Mouse (Mus musculus) thymus, adult 18-20 months (tissue): ENCODE results near the gene 4930523C07Rik.

Experiments used
- DNase-seq, 2 experiments: peaks; one replicate each; pipeline ENCODE4 v3.0.0; 2022; ENCODE audit warnings: mixed read lengths in 2 of 2

Gene 4930523C07Rik

DNA sequence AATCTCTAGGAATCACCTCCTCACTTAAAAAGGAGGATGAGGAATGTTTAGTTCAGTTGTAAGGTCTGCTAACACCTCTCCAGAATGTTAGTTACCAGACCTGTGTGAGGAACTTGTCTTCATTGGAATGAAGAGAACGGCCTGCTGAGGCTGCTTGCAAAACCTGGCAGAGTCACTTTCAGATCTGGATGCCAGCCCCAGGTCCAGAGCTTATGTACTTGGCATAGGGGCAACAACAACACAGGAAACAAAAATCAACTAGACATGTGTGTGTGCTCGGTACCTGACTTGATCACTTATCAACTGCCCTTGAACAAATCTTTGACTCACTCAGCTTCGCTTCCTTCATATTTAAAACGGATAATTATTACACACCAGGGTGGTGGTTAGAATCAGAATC, 2.6 kb downstream of the 4930523C07Rik start:
- no peak for DNase-seq

- no peak for DNase-seq
These were observed 3.3 kb downstream of the 4930523C07Rik start for GRCm38 (mm10) chr1:160047481-160047931.

- no peak for DNase-seq
These were observed 5.1 kb downstream of the 4930523C07Rik start for GRCm38 (mm10) chr1:160049131-160049880.

DNA sequence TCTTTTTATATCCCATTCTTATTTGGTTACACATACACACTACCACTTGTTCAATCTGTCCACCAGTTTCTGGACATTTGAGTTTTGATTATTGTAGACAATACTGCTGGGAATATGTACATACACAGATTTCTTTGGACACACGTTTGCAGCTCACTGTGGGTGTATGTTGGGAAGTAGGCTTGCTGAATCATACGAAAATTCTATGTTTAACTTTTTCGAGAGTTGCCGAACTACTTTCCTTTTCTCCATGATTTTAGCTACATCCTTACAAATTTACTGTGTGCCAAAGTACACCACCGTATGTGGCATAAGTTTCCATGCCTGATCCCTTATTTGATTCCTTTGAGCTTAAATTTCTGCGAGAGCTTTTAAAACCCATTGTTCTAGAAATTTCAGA, 6.7 kb downstream of the 4930523C07Rik start:
- no peak for DNase-seq

- DNase-seq = no peak
These were observed 8.6 kb downstream of the 4930523C07Rik start for GRCm38 (mm10) chr1:160052556-160053315.

GRCm38 (mm10) chr1:160053510-160054305, 9.5 kb downstream of the 4930523C07Rik start:
- no peak for DNase-seq

- DNase-seq = no peak
These were observed 10.3 kb downstream of the 4930523C07Rik start for GRCm38 (mm10) chr1:160054366-160055078.

- no peak for DNase-seq
These were observed 13.5 kb downstream of the 4930523C07Rik start for GRCm38 (mm10) chr1:160057657-160058056.

DNA sequence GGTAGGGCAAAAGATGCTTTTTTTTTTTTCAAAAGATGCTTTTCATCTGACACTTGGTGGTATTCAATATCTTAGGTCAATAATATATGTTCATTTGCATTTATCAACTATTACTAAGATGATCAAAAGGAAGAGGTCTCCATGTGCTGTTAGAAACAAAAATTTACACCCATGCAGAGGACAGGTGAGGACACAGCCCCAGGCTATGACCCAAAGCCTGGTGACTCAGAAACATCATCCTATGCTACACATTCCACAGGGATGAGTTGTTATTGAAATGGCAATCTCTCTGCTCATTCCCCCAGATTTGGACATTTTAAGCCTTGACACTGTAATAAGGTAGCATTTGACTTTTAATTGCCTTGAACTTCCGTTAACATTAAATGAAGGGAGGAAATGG, 15.7 kb downstream of the 4930523C07Rik start:
- DNase-seq = no peak

DNA sequence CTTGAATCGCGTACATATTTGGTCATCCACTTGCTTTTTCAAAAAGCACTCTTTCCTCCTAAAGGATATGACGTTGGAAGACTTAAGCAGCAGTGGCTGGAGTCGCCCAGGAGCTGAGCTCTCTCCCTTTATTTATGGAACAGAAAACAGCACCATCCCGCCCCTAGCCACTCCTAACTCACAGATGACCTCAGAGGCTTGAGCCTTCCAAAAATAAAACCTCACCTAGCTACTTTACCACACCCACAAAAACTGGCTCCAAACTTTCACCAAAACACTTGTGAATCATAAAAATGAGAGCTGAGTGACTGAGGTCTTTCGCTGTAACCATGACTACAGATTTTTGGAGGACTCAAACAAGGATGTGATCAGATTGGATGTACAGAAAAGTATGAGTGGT, 16.4 kb downstream of the 4930523C07Rik start:
- DNase-seq = no peak

DNA sequence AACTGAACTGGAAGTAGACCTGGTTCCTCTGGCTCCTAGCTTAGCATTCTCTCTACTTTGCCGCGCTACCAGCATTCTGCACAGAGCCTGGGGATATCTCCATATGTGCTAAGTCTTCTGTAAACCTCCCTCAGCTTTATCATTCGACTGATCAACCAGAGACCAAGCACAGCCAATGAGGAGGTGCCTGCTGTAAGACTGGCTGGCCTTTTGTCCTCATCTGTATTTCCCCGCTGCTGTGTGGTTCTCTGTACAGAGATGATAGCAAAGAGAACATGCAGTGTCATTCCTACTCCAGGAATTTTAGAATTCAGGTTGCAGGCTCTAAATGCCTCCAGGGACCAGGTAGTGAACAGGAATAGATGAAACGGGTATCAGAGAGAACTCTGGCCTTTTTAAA, 17.1 kb downstream of the 4930523C07Rik start:
- no peak for DNase-seq

DNA sequence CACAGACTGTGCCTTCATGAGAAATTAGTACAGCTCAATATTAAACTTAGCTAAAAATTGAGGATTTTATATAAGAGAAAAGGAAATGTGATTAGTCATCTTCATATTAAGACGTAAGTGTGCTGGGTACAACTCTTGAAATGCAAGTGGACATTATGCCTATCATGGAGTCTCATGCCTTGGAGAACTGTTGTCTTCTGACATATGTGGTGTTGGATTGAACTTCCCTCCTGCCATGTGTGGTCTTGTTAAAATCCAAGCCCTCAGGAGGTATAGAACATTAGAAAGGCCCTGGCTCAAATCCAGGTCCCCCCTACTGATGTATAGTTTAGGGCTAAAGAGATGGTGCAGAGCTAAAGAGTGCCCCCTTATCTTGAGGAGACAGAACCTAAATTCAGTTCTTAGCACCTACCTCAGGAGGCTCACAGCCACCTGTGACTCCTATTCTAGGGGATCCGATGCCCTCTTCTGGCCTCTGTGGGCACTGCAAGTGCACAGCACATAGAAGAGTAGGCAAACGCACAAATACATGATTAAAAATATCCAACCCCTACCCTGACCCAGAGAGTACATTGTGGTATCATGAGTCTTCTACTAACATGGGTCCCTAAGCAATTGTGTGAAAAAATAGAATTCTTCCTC, 17.7 kb downstream of the 4930523C07Rik start:
- DNase-seq = peak; percentile 35 to 47

DNA sequence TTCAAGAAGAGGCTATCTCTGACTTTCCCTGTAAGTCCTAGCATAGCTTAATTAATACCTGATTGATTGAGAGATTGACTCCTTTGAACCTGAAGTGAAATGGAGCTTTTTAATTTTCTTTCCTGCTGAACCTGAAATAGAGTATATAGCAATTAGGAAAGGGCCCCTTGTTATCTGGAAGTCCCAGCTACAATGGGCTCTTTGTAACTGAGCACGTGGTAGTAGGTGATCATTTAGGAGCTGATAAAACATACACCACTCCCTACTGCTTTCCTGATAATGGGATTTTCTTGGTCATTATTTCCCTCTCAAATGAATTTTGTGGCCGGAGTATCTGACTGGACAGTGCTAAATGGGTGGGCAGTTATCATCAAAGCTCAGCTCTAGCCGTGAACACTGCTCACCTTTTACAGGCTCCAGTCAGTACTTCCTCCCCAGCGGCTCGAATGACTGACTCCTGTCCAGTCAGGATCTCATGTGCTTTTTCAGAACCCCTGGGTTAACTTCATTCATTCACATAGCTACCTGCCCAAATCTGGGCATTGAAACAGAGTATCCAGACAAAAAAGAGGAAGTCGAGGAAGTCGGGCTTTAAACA, 20.5 kb downstream of the 4930523C07Rik start:
- no peak for DNase-seq

DNA sequence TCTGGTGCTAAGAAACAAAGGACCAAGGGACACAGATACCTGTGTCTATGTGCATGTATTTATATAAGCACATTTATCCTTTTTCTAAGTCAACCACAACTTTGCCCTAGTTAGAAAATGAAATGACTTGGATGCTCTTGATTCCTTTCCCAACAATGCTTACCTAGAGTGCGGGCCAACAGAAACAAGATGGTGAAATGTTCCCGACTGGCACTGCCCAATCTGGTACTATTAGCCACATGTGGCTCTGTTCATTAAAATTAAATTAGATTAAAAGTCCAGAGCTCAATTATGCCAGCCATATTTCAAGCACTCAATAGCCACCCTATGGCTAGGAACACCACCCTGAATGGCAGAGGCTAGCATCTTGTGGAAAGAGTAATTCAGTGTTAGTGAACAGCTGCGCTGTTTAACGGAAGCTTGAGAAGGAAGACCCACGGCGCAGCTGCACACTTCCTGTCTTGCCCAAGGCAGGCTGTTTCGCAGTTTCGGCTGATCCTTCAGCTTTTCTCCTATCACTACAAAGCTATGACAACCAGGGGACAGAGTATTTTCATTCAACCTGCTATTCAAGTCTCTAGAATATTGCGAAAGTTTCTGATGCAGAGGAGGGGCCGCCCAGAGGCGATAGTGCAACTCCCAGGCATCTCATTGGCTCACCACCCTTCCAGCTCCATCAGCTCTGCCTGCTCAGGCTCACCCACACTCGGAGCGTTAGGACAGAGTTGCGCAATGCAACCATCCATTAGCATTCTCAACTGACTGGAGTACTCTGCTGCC, 34.9 kb downstream of the 4930523C07Rik start:
- peak; percentile 44 to 48 for DNase-seq

- DNase-seq = peak; percentile 51 to 71
These were observed 36.7 kb downstream of the 4930523C07Rik start for GRCm38 (mm10) chr1:160080800-160081436.

GRCm38 (mm10) chr1:160082647-160083046, 38.5 kb downstream of the 4930523C07Rik start:
- DNase-seq = no peak

- no peak for DNase-seq
These were observed 40.1 kb downstream of the 4930523C07Rik start for GRCm38 (mm10) chr1:160084239-160084638.

DNA sequence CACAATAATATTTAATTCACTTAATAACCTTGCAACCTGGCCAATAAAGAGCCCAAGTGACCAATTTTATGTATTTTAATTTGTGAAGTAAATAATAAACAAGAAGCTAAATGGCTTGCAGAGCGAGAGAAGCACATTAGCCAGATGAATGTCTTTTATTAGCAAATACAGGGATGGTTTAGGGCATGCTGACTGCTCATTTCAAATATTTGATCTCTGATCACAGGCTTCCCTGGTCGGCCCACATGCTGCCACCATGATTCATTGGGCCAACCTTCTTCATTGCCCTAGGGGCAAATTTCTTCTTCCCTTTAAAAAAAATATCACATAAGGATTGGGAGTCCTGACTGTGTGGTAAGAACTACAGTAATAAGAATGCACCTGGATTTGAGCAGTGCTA, 42.5 kb downstream of the 4930523C07Rik start:
- DNase-seq = no peak

DNA sequence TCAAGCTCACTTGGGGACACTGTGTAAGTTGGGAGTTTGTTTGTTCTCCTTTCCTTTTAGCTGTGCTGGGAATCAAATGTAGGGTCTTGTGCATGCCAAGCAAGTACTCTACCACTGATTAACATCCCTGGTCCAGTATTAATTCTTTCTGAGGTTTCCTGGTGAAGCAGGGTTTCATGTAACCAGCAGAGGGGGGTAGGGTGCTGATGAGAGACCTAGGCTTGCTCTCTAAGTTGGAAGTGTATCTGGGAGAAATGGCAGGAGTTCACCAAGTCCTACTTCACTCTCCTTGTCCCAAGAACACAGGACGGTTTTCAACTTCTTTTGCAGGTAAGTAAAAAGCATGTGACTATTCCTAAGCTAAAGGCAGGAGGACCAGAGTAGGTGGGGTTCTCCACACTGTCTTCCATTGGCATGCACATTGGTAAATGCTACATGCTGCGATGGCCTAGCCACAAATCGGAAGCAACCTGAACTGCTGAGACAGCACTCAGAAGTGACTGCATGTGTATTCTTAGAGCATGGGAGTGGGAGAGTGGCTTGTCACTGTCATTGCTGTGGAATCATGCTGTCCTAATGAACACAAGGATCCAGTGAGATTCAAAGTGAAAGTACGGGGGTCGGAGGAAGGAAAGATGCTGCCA, 55.6 kb downstream of the 4930523C07Rik start:
- no peak for DNase-seq

- DNase-seq = no peak
These were observed 56.8 kb downstream of the 4930523C07Rik start for GRCm38 (mm10) chr1:160100996-160101395.
